Mouse (Mus musculus) right cerebral cortex, postnatal 4 days (tissue): ENCODE data around the gene Lingo4.
A peak's percentile ranks its signal among the peaks of the same experiment; 100 is the strongest.

Experiments
- DNase-seq: peaks from one replicate; pipeline ENCODE4 v3.0.0-alpha.2; 2022

Gene Lingo4

DNA sequence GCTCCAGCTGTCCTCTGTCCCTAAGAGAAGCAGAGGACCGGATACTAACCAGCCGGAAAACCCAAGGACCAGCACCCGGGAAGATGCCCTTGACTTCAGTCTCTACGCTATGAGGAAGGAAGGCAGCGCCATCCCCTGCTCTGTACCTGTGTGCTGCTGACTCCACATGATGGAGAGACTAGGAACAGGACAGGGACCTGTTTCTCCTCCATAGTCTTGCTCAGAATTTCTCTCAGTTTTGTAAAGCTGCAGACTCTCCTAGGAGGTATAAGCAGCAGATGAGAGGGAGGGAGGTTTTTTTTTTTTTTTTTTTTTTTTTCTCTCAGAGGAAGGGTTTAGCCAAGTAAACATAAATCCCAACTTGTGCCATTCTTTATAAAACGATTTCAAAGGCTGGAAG lies at the start of gene Lingo4:
Lingo4 (plus strand) TSS at position 301 of the 400 bp plus-strand sequence.
- no peak for DNase-seq

DNA sequence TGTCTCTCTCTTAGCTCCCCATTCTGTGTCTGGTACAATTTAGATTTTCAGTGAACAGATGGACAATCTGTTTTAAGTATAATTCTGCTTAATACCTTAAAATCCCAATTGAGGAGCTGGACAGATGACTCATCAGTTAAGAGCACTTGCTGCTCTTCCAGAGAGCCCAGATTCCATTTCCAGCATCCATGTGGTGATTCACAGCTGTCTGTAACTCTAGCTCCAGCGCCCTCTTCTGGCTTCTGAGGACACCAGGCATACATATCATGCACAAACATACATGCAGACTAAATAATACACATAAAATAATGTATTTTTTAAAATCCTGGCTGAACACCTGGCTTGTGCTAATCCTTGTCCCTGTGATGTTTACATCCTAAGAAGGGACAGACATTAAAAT lies 37.5 kb upstream of the Lingo4 start:
- peak; percentile 26 for DNase-seq

DNA sequence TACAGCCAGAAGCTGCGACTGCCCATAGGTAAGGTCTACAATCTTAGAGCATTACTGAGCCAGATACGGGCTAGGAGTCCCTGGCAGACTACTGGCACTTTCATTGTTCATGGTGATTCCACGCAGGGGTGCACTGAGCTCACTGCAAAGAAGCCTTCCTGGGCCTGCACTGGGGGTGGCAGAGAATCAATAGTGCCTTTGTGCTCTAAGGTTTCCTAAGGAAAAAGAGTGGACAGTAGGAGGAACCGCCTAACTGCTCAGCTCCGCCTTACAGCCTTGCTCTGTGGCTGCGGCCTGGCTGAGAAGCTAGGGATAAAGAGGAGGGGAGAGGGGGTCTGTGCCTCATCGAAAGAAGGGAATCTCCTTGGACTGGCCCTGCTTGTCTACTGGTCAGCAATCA lies 36.2 kb upstream of the Lingo4 start, which contains the start of gene C2cd4d:
C2cd4d (plus strand) TSS at position 301 of the 400 bp plus-strand sequence.
- no peak for DNase-seq

DNA sequence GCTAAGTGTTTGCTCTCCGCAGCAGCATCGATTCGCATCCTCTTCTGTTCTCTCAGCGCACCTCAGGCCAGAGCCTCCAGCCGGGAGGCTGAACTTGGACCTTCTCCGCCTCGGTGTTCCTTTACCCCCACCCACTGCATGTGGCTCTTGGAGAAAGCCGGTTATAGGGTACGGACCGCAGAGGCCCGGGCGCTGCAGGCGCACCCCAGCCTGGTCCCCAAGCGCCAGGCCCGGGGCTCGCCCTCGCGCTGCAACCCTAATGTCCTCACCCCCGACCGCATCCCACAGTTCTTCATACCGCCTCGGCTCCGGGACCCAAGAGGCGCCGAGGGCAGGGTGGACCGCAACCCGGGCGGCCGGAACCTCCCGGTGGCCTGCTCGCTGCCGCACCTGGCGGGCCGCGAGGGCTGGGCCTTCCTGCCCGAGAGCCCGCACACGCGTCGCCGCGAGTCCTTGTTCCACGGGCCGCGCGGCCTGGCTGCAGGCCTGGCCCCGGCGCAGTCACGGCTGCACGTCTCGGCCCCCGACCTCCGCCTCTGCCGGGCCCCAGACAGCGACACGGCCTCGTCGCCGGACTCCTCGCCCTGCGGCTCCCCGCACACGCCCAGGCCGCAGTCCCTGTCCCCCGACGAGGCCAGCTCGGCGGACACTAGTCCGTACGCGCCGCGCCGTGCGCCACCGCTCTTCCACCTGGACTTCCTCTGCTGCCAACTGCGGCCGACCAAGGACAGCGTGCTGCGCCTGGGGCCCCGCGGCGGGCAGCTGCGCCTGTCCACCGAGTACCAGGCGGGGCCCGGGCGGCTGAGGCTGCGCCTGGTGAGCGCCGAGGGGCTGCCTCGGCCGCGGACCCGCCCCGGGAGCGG lies 34.8 kb upstream of the Lingo4 start:
- DNase-seq, result peak; percentile 58

DNA sequence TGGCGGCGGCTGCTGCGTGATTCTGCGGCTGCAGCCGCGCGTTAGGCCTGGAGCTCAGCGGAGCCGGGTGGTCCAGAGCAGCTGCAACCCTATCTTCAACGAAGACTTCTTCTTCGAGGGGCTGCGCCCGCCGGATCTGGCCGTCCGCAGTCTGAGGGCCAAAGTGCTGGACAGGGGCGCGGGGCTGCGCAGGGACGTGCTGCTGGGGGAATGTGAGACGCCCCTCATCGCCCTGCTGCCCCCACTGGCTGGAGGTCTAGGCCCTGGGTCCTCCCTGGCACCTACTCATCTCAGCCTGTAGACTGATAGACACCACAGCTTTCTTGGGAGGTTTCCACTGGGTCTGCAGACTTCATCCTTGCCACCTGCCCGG lies 34.2 kb upstream of the Lingo4 start:
- DNase-seq, result no peak

DNA sequence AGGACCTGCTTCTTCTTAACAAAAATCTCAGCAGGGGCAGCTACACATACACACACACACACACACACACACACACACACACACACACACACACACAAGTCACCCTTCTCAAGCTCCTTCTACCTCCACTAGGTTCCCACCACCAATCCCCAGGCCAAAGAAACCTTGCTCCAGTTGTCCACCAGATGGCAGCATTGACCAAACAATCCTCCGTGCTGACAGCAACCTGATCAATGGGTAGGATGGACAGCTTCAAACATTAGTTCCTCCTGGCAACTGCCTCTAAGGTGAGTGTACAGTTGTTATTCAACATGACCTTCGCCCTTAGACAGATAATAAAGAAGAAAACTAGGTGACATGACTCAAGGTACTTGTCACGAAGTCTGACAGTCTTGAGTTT lies 31.6 kb upstream of the Lingo4 start:
- DNase-seq, result peak; percentile 66

DNA sequence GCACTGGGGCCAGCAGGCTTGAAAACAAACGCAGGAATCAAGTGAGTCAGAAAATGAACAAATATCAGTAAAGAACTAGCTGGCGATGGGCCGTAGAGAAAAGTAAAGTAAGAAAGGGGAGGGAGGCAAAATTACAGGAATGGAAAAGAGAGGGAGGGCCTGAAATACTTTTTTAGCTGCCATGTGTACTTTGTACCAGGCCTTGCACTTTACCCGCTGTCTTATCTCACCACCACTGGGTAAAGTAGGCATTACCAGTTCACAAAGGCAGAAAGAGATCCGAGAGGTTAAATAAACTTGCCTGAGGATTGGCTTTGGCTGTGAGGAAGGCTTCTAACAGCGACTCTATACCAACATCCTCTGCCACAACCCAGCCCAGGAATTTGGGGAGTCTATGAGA lies 30.8 kb upstream of the Lingo4 start:
- no peak for DNase-seq

DNA sequence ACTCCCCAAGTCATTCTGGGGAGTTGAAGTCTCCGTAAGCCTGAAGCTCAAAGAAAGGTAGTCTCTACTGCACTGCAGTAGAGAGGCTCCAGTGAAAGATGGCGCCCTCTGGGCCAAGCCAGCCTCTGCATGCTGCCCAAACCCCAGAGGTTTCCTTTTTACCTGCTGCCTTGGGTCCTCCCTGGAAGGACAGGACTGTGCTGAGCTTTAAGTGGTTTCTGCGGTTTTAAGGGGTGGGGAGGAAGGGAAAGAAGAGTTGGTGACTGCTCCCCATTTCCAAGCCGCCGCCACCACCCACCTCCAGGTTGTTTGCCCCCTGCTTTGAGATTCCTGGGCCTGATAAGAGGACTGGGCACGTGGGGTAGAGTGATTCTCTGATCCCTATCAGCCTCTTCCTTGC lies 29.7 kb upstream of the Lingo4 start:
- DNase-seq, result no peak

DNA sequence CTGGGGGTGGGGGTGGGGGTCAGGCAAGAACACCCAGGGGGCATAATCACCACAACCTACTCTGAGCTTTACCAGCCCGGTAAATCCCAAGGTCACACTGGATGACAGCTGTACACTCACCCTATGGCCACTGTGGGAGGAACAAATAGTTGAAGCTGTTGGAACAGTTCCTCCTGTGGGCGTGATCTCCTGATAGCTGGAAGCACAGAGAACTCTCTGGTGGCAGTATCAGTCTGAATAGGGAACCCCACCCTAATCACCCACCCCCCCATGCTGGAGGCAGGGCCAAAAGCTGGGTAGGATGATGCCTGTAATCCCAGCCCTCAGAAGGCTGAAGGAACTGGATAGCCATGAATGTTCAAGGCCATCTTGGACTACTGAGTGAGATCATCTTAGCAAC lies 28.6 kb upstream of the Lingo4 start:
- DNase-seq, result no peak

DNA sequence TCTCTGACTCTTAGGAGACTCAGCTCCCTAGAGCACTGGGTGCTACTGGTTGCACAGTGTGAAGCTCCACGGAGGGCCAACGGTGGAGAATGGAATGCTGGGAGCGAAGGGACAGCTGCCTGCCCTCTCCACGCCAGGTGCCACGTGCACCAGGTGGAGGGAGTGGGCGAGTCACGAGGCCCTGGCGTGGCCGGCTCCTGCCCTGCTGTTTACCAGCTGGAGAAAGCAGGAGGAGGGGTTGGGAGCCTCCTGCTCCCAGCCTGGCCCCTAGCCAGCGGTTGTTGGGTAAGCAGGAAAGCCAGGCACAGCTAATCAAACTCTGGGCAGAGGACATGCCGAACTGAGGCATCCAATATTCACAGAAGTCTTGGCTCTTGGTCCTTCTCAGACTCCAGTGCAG lies 26.7 kb upstream of the Lingo4 start:
- DNase-seq, result peak; percentile 58

DNA sequence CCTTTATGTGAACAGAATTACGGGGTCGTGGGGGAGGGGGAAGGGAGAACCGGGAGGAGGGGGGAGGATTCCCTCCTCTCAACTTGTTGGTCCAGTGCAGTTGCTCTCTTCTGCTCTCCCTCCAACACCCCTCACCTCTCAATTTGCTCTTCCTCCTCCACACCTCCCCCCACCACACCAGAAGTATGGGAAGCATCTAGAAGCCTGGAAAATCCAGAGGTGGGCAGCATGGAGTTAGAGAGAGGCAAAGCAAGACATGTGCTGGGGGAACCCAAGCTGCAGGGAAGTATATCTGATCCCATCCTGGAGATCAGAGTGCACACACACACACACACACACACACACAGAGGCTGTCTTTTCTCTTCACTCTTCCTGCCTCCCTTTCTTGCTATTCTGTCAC lies 26.3 kb upstream of the Lingo4 start:
- no peak for DNase-seq

DNA sequence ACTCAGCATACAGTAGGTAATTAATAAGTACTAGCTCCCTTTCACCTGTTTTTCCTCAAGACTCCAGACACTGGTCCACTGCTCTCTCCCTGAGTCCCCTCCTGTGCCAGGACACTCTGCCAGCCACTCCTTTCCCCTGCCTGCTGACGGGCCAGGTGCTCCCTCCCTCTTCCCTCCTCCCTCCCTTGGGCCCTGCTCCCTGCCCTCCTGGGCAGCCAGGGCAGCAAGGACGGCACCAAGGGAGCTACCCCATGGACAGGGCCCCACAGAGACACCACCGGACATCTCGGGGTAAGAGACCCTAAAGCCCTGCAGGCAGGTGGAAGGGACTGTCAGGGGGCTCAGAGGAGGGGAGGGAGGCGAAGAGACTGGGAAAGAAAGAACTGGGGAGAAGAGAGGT lies 25.7 kb upstream of the Lingo4 start, which contains the start of gene Rorc:
Rorc (plus strand) TSS at position 154 of the 400 bp plus-strand sequence.
- DNase-seq, result no peak

DNA sequence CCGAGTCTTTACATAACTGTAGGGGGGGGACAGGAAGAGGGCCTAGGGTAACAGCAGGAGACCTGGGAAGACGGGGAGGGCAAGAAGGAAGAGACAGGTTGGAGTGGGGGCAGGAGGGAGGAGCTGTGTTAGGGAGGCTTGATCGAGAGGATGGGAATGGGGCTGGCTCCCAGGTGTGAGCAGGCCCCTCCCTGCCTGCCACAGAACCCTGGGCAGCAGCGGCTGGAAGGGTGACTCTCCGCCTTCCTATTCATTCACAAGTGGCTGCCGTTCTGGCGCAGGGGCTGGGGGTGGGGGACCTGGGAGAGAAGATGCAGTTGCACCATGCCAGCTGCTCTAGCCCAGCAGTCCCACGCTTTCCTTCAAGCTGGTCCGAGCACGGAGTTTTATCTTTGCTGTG lies 25.2 kb upstream of the Lingo4 start:
- no peak for DNase-seq

DNA sequence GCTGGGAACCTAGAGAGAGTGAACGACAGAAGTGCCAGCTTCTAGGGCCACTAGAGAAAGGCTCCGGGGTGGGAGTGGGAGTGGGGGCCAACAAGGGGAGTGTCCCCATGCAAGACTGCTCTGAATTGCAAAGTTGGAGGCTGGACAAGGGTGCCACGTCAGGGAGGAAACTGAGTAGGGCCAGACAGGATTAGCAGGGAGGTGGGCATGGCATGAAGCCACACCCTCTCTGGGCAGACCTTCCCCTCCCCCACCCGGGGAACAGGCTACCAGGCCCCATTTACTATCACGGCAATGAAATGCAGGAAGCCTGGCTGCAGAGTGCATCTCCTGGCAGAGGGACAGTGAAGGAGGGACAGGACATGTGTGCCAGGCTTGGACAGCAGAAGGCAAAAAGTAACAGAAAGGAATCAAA lies 24.7 kb upstream of the Lingo4 start:
- DNase-seq, result no peak

DNA sequence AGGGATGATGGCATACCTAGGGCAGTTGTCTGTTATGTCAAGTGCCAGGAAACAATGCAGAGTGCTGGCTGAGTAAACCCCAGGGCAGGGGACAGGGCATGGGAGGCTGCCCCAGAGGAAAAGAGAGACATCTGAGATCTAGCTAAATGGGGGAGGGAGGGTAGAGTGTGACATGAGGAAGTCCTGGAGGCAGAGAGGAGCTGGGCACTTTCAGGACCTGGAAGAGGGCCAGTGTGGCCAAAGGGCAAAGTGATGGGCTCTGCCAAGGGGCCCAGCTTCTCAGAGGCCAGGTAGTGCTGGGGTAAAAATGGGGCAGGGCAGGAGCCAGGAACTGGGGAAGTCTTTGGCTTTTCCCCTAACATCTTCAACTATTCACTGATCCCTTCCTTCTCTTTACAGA lies 23.7 kb upstream of the Lingo4 start:
- no peak for DNase-seq

DNA sequence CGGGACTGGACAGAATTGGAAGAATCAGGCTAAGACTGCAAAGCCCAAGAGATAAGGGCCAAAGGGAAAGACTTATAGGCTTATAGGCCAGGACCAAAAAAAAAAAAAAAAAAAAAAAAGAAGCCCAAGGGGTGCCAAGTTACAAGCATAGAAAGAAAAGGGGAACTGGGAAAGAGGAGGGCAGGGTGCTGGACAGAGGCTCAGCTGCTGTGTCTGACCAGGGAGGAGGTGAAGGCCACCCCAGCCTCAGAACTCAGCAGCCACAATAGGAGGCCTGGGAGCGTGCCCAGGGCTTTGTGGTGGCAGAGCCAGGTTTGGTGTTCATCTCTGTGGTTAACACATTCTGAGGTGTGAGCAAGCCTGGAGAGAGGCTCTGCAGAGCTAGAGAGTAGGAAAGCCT lies 23.2 kb upstream of the Lingo4 start:
- no peak for DNase-seq

DNA sequence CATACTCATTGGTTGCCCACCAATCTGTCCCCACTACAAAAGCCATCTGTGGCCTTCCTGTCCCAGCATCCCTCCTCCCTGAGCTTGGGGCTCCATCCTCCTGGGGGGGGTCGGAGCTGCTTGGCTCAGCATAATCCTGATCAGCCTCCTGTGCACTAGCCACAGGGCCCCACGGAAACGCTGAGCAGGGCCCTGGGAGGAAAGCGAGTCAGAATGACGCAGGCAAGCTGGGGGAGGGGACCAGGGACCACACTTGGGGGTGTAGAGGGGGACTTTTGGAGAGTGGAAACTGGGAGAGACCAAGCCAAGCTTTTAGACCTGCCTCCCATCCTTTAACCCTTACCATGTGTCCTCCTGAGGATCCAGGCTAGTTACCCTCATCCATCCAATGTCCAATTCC lies 22.5 kb upstream of the Lingo4 start:
- no peak for DNase-seq

DNA sequence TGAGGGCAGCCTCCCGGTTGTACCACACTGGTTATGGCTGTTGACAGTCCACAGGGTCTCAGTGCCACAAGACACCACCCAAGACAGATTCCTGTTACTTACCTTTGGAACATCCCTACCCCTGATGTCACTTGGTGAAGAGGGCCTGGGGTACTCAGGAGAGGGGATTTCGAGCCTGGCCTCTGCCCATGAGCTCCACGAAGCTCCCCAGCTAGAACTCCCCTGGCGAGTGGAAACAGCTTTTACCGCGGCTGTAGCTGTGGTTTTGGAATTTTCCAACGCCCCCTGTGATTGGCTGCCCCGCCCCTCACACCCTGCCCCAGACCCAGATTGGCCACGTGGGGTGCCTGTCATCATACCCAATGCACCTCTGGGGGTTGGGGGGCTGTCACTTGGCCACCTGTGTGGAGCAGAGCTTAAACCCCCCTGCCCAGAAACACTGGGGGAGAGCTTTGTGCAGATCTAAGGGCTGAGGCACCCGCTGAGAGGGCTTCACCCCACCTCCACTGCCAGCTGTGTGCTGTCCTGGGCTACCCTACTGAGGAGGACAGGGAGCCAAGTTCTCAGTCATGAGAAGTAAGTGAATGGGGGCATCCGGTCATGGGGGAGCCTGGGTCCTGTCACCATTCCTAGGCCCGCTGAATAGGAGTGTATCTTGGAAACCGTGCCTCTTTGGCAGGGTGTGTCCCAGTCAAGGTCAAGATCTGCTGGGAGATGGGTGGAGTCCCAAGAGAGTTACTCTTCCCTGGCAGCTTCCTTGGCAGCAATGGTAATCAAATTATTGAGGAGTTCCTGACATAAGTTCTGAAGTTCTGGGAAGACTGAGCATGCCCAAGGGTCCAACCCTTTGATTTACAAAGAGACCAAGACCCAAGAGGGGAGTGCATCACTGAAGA lies 21.0 kb upstream of the Lingo4 start:
- no peak for DNase-seq

DNA sequence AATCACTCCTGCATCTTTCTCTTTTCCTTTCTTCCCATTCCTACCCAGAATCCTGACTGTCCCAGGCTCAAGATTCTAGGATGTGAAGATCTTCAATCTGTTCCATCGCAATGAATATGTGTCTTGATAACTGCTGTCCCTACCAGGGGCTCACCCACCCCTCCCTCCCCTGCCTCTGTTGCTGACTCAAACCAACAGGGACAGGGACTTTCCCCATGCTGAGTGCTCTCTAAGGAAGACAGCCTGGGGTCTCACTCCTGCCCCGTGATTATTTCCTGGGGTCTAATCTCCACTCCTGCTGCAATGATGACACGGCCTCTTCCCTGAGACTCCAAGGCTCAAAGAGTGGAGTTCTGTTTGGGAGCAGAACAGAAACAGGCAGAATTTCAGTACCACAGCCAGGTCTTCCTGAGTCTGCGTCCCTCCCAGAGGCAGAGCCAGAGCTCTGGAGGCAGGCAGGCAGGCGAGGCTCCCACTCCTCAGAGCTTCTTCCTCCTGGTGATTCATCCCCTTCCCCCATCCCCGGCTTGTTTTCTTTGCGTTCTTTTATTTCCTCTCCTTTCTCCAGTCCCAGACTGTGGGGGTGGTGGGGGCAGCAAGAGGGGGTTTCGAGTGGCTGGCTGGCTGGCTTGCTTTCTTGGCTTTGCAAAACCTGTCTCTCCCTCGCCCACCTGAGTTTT lies 18.3 kb upstream of the Lingo4 start:
- no peak for DNase-seq

DNA sequence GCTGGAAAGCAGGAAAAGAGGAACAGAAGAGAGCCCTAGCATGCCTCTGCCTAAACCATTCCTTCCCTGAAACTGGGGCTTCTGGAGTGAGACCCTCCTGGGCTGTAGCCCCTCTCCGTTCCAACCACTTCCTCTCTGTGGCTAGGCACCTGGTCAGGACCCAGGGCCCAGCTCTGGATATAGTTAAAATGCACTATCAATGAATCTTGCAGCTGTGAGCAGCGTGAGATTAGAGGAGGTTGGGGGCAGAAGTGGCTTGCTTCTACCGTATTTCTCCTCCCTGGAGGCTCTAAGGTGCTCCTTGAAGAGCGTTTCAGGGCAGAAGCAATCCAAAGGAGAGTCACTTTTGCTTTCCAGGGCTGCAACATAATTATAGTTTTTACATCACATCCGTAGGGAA lies 16.0 kb upstream of the Lingo4 start:
- no peak for DNase-seq

DNA sequence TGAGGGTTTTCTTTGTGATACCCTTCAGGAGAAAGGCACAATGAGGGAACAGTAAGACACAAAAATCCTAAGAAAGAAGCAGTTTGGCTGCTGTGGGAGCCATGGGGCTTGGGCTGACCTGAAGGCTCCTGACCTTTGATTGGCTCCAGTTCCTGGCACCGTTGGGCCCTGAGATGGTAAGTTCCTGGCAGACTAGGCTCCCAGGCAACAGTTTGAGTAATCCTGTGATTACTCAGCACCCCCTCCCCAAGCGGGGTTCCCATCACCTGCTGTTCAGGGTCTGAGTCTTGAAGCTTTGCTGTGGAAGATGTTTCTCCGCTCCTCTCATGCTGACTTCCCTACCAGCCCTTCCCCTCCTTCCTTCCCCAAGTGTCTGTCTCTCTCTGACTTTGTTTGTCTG lies 14.8 kb upstream of the Lingo4 start:
- DNase-seq, result no peak

DNA sequence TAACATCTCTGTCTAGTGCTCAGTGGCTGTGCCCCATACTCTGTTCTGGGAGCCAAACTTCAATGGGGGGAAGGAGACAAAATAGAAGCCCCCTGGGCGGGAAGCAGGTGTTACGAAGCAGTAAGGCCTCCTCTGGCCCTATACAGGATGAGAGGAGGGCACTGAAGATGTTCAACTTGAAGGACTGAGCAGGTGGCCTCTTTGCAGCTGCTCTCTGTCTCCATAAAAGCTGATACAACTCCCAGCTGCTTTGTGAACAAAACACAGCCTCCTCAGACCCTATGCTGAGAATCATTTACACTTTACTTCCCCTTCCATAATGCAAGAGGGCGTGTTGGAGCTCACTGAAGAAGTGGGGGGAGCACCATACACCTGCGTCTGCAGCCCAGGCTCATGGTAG lies 11.6 kb upstream of the Lingo4 start:
- DNase-seq, result no peak

DNA sequence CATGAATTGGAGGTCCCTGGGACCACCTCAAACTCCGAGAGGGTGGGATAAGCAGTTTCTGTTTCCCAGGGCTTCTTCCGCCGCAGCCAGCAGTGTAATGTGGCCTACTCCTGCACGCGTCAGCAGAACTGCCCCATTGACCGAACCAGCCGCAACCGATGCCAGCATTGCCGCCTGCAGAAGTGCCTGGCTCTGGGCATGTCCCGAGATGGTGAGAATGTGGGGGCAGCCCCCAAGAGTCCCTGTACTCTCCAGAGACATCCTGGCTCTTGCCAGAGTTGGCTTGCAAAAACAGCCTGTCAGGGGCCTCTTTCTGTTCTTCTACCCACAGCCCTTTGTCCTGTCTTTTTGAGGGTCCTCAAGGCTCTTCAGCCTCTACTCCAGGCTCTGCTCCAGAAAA lies 10.9 kb upstream of the Lingo4 start:
- DNase-seq, result no peak
